Mouse (Mus musculus): ENCODE data around the gene Pilra. TPM values are rescaled to one million over a fixed set of nuclear protein-coding genes. Genes with fewer than 3 reads are reported as not detected.

Pilra gene
- polyA plus RNA-seq, 2 experiments, result 0.77 to 1.3 TPM

DNA sequence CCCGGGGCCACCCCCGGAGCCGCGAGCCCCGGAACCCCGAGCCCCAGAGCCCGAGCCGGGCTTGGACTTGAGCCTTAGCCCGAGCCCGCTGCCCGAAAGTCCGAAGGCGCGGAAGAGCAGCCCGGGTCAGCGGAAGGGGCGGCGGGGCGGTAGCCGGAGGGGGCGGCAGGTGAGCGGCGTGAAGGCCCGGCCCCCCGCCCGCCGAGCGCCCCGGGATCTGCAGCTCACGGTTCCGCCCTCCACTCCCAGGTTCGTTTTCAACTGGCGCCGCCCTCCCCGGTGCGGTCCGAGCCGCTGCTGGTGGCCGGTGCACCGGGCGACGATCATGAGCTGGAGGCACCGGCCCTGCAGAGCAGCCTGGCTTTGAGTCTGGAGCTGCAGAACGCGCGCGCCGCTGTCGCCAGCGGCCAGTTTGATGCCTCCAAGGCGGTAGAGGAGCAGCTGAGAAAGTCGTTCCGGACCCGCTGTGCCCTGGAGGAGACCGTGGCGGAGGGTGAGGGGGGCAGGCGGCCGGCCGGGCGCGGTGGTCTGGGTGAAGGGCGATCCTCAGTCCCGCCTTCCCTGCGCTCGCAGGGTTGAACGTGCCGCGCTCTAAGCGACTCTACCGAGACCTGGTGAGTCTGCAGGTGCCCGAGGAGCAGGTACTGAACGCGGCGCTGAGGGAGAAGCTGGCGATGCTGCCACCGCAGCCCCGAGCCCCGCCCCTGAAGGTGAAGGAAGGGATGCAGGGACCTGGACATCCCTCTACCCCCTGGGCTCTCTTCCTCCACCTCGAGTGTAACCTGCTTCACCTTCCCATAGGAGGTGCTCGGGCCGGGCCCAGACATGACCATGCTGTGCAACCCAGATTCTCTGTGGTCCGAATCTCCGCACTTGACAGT lies 56.8 kb downstream of the Pilra start:
- Histone ChIP-seq H3K27ac (replicated peaks; ENCODE audit: low read depth, low read length) (peak overlapping the region; percentile 81), H3K9ac (ENCODE audit: low read depth, low read length, severe bottlenecking) (peak overlapping the region; percentile 87), H3K4me1 (ENCODE audit: control insufficient read depth, insufficient read depth, low read length) (peaks cover 33% of the 10 kb centered on the region), H3K4me2 (replicated peaks; ENCODE audit: low read depth, low read length, severe bottlenecking) (peak overlapping the region; percentile 86), H3K27me3 (ENCODE audit: control insufficient read depth, insufficient read depth, low read length) (no peaks in the 10 kb centered on the region), H3K9me3 (ENCODE audit: control insufficient read depth, low read length) (no peaks in the 10 kb centered on the region), H3K36me3 (ENCODE audit: control insufficient read depth, insufficient read depth, low read length) (peaks cover 47% of the 10 kb centered on the region), H3K4me3 (replicated peaks; ENCODE audit: low read length) (peak overlapping the region; percentile 98)
- TF ChIP-seq POLR2A (IDR thresholded peaks at IDR 0.05; ENCODE audit: borderline replicate concordance, extremely low read depth, insufficient read depth, insufficient read length), result no peak
- DNase-seq (ENCODE audit: low spot score) (no peak), ATAC-seq (ENCODE audit: low FRiP score, low read depth) (peak; percentile 6; the same call in 1 of the 2 replicates)
- WGBS, result under 1% methylated on average over 40 of the region's 83 CpGs

DNA sequence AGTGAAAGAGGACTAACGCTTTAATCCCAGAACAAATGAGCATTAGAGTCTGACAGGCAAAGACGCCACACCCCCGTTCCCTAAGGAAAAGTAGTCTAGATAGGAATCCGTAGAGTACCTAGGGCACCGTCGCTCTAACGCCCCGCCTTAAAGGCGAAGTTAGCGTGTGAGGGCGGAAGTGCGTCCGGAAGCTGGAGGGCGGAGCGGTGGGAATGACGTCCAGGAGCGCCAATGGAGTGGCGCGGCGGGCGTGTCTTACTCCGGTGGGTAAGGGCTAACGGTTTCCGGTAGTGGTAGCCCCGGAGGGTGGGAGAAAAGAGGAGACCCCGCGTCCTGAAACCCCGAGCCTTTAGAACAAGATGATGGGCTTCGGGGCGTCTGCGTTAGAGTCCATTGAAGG lies 57.4 kb downstream of the Pilra start, which contains the start of gene Ppp1r35:
Ppp1r35 (plus strand) TSS at position 215 of the 400 bp plus-strand sequence.
- TF ChIP-seq POLR2A (IDR thresholded peaks at IDR 0.05; ENCODE audit: borderline replicate concordance, extremely low read depth, insufficient read depth, insufficient read length), result peak; percentile 56; the same call in 1 of the 2 replicates
- Histone ChIP-seq H3K4me2 (replicated peaks; ENCODE audit: low read depth, low read length, severe bottlenecking) (peak within 1 kb of the TSS; percentile 86), H3K4me3 (replicated peaks; ENCODE audit: low read length) (peak within 1 kb of the TSS; percentile 98), H3K9ac (ENCODE audit: low read depth, low read length, severe bottlenecking) (peak within 1 kb of the TSS; percentile 87), H3K27me3 (ENCODE audit: control insufficient read depth, insufficient read depth, low read length) (no peaks in the 10 kb centered on the region), H3K27ac (replicated peaks; ENCODE audit: low read depth, low read length) (peak within 1 kb of the TSS; percentile 81), H3K36me3 (ENCODE audit: control insufficient read depth, insufficient read depth, low read length) (peaks cover 41% of the 10 kb centered on the region), H3K4me1 (ENCODE audit: control insufficient read depth, insufficient read depth, low read length) (peaks cover 26% of the 10 kb centered on the region), H3K9me3 (ENCODE audit: control insufficient read depth, low read length) (no peaks in the 10 kb centered on the region)
- peak; percentile 94 for ATAC-seq (ENCODE audit: low FRiP score, low read depth)
- under 1% methylated on average over 30 of the region's 31 CpGs for WGBS
- DNase-seq (ENCODE audit: low spot score), result peak; percentile 97

DNA sequence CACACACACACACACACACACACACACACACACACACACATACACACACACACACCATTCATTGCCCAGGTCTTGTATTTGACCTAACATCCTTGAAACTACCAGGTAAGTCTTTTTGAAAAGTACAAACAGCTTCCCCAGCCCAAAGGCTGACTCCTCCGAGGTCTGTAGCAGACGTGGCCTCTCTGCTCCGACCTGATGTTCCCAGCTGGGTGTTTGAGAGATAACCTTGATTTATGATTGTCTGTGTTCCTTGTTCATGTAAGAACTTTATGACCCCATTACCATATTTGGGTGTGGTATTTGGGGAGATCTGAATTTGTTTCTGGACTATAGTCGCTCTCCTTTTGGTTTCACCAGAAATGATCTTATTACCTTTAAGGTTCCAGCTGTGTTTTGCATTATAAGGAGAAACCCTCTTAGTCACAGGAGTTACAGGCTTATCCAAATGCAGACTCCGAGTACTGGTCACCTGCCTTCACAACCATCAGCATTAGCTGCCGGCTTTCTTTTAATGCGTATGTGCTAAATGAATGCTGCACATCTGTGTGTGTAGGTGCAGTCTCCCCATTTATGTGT lies 58.7 kb downstream of the Pilra start:
- ATAC-seq (ENCODE audit: low FRiP score, low read depth) (no peak), DNase-seq (ENCODE audit: low spot score) (no peak)
- Histone ChIP-seq H3K4me3 (replicated peaks; ENCODE audit: low read length) (no peak overlapping the region), H3K4me1 (ENCODE audit: control insufficient read depth, insufficient read depth, low read length) (peaks cover 19% of the 10 kb centered on the region), H3K4me2 (replicated peaks; ENCODE audit: low read depth, low read length, severe bottlenecking) (no peak overlapping the region), H3K27ac (replicated peaks; ENCODE audit: low read depth, low read length) (no peak overlapping the region), H3K9me3 (ENCODE audit: control insufficient read depth, low read length) (no peaks in the 10 kb centered on the region), H3K27me3 (ENCODE audit: control insufficient read depth, insufficient read depth, low read length) (no peaks in the 10 kb centered on the region), H3K9ac (ENCODE audit: low read depth, low read length, severe bottlenecking) (no peak overlapping the region), H3K36me3 (ENCODE audit: control insufficient read depth, insufficient read depth, low read length) (peaks cover 28% of the 10 kb centered on the region)
- no peak for TF ChIP-seq POLR2A (IDR thresholded peaks at IDR 0.05; ENCODE audit: borderline replicate concordance, extremely low read depth, insufficient read depth, insufficient read length)
- 64% methylated on average over 7 of the region's 7 CpGs for WGBS

DNA sequence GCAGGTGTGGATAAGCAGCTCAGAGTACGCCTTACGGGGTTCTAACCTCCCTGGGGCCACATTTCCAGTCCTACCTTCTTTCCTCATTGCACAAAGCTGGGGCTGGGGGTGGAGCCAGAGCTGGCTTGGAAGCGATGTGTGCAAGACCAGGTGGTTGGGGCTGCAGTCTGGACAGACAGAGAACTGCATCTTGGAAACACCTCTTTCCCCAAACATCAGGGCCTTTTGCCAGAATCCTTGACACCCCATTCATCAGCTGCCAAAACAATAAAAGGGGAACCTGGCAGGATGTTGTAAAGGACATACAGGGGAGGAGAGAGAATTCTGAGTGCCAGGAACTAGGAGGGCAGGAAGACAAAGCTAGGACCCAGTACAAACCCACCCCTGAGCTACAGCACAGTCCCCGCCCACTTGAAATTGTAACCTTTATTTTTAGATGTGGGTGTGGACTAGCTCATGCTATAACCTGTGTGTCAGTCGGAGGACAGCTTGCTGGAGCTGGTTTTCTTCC lies 59.6 kb downstream of the Pilra start:
- WGBS, result 8% methylated on average over 5 of the region's 5 CpGs
- peak overlapping the region; percentile 33 for H3K27ac ChIP-seq (replicated peaks; ENCODE audit: low read depth, low read length)

DNA sequence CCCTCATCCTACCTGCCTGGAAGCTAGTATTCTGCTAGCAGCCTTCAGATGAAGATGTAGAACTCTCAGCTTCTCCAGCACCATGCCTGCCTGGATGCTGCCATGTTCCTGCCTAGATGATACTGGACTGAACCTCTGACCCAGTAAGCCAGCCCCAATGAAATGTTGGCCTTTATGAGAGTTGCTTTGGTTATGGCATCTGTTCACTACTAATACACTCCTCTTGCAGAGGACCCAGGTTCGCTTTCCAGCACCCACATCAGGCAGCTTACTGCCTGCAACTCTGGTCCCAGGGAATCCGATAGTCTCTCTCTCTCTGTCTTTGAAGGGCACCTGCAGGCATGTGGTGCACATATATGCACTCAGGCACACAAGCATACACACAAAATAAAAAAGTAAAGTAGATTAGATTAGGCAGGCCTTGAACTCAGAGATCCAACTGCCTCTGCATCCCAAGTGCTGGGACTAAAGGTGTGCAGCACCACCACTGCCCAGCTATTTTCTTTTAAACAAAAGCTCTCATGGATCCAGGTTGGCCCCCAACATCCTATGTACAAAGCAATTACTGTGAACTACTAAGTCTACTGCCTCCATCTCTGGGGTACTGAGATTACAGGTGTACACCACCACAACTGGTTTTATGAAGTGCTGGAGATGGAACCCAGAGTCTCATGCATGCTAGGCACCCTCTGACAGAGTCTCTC lies 60.3 kb downstream of the Pilra start:
- no peak overlapping the region for H3K4me3 ChIP-seq (replicated peaks; ENCODE audit: low read length)
- peak overlapping the region; percentile 20 for H3K27ac ChIP-seq (replicated peaks; ENCODE audit: low read depth, low read length)
- H3K4me1 ChIP-seq (ENCODE audit: control insufficient read depth, insufficient read depth, low read length), result peaks cover 19% of the 10 kb centered on the region
- ATAC-seq (ENCODE audit: low FRiP score, low read depth) (no peak), DNase-seq (ENCODE audit: low spot score) (no peak)
- TF ChIP-seq POLR2A (IDR thresholded peaks at IDR 0.05; ENCODE audit: borderline replicate concordance, extremely low read depth, insufficient read depth, insufficient read length), result no peak
- H3K9ac ChIP-seq (ENCODE audit: low read depth, low read length, severe bottlenecking), result no peak overlapping the region
- no peaks in the 10 kb centered on the region for H3K9me3 ChIP-seq (ENCODE audit: control insufficient read depth, low read length)
- 81% methylated on average over 2 of the region's 2 CpGs for WGBS
- H3K27me3 ChIP-seq (ENCODE audit: control insufficient read depth, insufficient read depth, low read length), result no peaks in the 10 kb centered on the region
- H3K4me2 ChIP-seq (replicated peaks; ENCODE audit: low read depth, low read length, severe bottlenecking), result no peak overlapping the region; the same call in 1 of the 2 replicates
- H3K36me3 ChIP-seq (ENCODE audit: control insufficient read depth, insufficient read depth, low read length), result peaks cover 12% of the 10 kb centered on the region

More for the DNA sequence above, 59.6 kb downstream of the Pilra start:
- Histone ChIP-seq H3K4me1 (ENCODE audit: control insufficient read depth, insufficient read depth, low read length) (peaks cover 19% of the 10 kb centered on the region), H3K4me2 (replicated peaks; ENCODE audit: low read depth, low read length, severe bottlenecking) (no peak overlapping the region; the same call in 1 of the 2 replicates), H3K27me3 (ENCODE audit: control insufficient read depth, insufficient read depth, low read length) (no peaks in the 10 kb centered on the region), H3K36me3 (ENCODE audit: control insufficient read depth, insufficient read depth, low read length) (peaks cover 19% of the 10 kb centered on the region), H3K9me3 (ENCODE audit: control insufficient read depth, low read length) (no peaks in the 10 kb centered on the region), H3K4me3 (replicated peaks; ENCODE audit: low read length) (no peak overlapping the region), H3K9ac (ENCODE audit: low read depth, low read length, severe bottlenecking) (no peak overlapping the region)
- no peak; the same call in 1 of the 2 replicates for ATAC-seq (ENCODE audit: low FRiP score, low read depth)
- peak; percentile 66 for DNase-seq (ENCODE audit: low spot score)
- TF ChIP-seq POLR2A (IDR thresholded peaks at IDR 0.05; ENCODE audit: borderline replicate concordance, extremely low read depth, insufficient read depth, insufficient read length), result no peak

Measured in limb, embryonic 14.5 days (tissue).